Mouse (Mus musculus): ENCODE data around the gene Rasl2-9. TPM values are rescaled to one million over a fixed set of nuclear protein-coding genes. Genes with fewer than 3 reads are reported as not detected.
"Not testable (repeated sequence)": the region's sequence is repeated elsewhere in the genome, so short reads cannot be mapped to it uniquely, and the experiment has no call there.

The Rasl2-9 gene
- total RNA-seq (2021), result 1.7 and 2.1 TPM in 2 replicates
- long read RNA-seq, experiment 1, partial matches to known transcripts, result 0 of 1 reads
- long read RNA-seq, experiment 1, other reads (novel, unspliced or antisense), result 0 of 1 reads
- long read RNA-seq, experiment 2, partial matches to known transcripts, result 0 of 1 reads
- long read RNA-seq, experiment 2, other reads (novel, unspliced or antisense), result 0 of 1 reads

DNA sequence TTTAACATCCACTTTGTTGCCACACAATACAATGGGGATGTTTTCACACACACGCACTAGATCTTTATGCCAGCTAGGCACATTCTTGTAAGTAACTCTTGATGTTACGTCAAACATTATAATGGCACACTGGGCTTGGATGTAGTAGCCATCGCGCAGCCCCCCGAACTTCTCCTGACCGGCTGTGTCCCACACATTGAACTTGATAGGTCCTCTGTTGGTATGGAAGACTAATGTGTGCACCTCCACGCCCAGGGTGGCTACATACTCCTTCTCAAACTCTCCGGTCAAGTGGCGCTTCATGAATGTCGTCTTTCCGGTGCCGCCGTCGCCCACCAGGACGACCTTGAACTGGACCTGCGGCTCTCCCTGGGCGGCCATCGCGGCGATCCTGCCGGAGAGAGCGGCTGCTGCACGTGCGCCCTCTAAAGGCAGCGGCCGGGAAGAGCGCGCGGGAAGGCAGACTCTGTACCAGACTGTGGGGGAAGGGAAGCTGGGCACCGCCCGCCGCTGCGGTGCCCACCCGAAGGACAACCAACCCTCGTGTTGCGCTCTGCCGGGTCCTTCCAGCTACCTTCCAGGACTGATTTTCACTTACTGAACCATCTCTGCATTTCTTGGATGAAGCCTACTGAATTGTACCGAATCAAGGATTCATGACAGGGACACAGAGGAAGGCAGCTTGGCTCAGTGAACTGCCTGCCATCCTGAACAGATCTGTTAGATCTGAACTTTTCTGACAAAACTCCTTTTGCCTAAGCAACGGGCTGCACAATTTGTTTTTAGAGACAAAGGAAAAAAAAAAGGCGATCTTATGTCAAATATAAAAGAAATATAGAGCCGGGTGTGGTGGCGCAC, at the start of gene Rasl2-9:
Gene Rasl2-9, minus strand, starts transcription at position 402 of the 858 bp plus-strand sequence.
- peak; percentile 91 for DNase-seq

DNA sequence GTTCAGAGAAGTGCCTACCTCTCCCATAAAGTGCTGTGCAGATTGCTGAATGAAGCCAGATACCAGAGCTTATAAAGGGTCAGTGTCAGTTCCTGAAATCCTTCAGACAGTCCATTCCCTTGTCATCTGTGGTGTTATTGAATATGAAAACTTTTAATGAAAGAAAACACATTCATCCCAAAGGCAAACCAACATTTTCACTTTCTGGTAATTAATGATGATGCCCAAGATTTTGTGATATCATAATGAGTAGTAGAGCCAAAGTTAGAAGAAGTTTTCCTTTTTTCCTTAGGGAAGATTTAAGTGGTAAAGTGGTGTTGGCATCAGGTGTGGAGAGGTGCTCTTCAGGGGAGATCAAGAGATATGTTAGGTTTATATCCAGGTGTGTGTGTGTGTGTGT, 23.8 kb upstream of the Rasl2-9 start, which contains the start of gene Vmn1r55:
Gene Vmn1r55, minus strand, starts transcription at position 101 of the 400 bp plus-strand sequence.
- DNase-seq, result not testable (repeated sequence)

DNA sequence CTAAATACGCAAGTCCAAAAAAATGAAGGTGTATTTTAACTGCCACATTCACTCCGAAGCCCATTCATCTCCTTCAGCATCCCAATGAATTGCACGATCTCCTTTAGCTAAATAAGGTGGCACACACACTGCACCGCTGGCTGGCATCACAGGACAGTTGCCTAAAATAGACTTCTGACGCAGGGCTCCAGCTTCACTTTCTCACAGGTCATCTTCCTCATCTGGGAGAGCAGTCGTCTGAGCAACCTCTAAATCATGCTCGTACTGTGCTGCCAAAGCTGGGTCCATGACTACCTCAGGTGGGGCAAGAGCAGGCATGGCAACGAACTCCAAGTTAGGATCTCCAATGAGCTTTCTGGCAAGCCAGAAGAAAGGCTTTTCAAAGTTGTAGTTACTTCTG, 672 bp downstream of the Rasl2-9 start:
- DNase-seq, result no peak

DNA sequence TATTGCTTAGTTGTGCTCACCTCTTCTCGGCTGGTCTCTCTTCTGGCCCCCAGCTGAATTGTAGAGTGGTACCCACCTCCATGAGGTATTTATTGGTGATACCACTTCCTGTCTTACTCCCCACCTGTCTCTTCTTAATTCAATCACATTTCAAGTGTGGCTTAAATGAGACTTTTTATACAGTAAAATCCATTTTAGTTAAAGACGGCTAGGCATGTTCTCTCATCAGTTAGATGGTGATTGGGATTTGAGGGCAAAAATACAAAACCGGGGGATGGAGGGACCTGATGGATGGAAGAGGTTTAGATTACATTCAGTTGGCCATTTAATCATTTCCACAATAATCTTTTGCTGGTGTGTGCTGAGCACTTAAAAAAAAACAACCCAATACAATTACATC, 8.9 kb downstream of the Rasl2-9 start, which contains the start of gene Rfpl4:
Gene Rfpl4, minus strand, starts transcription at position 101 of the 400 bp plus-strand sequence.
- no peak for DNase-seq

DNA sequence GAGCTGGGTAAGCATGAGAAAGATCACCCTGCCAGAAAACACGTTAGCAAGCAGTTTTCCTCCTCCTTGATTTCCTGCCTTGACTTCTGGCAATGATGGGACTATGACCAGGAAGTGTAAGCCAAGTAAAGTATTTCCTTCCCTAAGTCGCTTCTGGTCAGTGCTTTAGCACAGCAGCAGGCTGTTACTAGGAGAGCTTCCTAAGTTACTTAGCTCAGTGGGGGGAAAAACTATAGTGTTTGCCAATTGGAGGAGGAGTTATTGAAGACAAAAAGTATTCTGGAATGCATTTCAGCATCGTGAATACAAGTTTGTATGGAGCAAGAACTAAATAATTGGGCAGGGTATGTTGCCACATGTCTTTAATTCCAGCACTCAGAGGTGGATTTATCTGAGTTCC, 13.0 kb downstream of the Rasl2-9 start:
- no peak for DNase-seq

DNA sequence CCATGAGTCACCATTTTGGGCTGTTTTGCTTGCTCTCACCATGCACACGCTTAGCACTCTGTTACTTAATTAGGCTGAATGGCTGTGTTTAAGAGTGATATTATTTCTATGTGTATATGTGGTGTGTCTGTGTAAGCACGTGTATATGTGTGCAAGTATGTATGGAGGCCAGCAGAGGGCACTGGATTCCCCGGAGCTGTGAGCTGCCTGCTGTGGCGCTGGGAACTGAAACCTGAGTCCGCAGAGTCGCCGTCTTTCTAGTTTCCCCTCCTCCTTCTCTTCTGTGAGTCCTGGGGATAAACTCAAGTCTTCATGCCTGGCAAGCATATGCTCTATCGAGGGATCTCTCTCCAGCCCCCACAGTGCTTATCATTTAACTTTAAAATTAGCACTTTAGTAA, 16.4 kb downstream of the Rasl2-9 start:
- DNase-seq, result no peak

DNA sequence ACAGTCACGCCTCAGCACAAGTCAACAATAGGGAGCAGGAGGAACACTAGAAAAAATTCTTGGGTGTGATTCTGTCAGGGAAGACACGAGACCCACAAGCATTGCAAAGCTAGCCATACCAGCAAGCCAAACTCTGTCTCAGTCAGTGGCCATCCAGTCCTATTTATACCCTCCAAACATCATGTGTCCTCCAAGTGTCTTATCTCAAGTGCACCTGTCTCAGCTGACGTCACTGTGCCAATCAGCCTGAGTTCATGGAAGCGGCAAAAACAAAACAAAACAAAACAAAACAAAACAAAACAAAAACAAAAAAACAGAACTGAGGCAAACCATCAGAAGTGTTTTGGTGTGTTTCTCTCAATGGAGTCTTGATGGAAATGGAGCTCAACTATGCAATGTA, 17.5 kb downstream of the Rasl2-9 start:
- no peak for DNase-seq

DNA sequence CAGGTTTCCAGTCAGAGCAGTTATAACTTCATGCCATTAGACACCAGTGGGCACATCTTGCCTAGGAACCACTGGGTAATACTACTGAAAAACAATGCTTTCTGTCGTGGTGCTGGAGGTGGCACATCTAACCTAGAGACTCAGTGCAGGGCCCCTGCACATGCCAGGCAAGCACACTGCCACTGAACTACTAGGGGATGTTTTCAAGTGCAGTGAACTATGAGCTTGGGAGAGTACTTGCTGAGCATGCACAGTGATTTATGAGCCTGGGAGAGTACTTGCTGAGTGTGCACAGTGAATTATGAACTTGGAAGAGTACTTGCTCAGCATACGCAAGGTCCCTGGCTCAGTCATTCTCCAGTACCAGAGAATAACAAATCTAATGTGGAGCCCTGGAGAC, 23.2 kb downstream of the Rasl2-9 start:
- no peak for DNase-seq

DNA sequence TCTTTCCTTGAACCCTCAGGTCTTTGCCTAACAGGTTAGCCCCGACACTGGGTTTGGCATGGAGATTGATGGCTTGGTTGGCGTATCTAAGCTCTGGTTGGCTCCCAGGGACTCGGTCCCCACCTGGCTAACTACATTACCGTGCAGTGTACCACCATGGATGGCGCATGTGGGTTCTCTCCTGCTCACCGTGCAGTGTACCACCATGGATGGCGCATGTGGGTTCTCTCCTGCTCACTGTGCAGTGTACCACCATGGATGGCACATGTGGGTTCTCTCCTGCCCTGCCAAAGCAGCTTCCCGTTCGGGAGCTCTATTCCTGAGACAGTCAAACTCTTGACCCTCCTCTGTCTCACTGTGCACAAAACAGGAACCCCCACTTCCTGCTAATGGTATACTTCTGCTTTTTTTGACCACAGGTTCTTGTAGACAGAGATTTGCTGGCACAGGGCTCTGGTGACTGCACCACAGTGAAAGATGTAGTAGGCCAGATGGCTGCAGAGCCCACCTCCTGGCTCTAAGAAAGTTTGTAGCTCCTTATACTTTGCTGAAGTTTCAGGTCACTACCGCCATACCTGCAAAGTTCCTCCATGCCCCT, 24.6 kb downstream of the Rasl2-9 start:
- no peak for DNase-seq

DNA sequence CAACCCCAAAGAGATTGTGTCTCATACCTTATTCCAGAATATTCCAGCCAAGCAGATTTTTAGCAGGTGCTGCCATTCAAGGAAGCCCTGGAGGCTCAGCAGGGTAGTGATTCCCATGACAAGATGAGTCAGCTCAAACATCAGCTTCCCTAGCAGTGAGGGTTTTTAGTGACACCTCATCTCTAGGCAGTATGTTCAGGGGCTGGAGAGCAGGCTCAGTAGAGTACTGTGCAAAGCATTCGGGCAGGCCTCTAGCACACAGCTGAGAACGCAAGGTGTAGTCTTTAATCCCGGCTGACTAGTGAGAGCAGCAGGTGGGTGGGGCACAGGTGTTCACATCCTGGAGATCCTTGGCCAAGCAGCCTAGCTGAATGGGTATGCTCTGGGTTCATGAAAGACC, 26.0 kb downstream of the Rasl2-9 start:
- no peak for DNase-seq

DNA sequence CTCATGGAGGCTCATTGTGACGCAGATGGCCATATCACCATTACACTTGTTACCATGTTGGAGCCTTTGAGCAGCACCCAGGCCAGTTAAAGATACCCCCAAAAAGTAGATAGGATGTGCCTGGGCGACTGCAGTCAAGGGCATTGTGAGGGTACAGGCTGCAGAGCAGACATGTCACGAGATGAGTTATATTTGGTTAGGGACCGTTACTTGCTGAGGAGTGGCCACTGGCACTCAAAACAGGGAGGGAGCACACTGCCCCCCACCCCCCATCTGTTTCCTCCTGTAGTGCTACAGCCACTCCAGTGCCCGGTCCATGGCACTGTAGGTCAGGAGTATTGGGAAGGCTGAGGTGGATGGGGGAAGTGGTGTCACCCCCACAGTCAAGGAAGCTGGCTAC, 27.0 kb downstream of the Rasl2-9 start:
- DNase-seq, result no peak

DNA sequence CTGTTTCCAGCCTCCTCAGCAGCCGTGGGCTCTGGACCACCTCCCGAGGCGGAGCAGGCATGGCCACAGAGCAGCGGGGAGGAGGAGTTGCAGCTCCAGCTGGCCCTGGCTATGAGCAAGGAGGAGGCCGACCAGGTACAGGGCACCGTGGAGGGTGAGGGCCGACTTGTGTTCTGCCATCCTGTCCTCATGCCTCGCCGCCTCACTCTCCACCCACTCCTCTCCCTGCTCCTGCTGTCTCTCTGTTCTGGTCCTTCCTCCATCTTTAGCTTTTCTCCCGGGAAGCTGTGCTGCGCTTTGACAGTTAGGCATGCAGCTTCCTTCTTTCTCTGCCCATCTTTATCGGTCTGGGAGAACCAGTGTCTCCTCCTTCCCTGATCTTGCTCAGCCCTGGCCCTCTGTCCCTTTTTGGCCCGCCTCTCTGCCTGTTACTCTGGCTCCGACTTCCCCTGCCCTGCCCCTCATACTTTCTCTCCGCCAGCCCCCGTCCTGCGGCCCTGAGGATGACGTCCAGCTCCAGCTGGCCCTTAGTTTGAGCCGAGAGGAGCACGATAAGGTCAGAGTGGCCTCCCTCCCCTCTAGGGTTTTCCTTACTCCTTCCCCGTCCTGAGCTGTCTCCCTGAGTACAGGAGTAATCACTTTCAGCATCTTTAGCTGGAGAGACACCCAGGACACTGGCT, 32.8 kb downstream of the Rasl2-9 start:
- DNase-seq, result no peak

DNA sequence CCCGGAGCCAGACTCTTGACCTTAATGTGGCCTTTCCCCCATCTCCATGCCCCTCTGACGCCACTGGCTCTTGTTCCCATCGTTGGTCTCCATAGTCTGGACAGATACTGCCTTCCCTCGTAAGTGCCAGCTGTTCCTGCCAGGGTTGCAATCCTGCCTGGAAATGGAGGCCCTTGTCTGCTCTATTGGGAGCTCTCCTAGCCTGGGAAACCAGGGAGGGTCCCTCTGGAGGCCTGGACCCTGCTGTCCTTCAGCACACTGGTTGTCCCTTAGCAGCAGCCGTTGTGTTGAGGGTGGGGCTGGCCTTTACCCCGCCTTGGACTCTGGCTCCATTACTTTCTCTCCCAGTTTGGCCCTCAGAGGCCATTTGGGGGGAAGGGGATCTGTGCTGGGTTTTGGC, 33.4 kb downstream of the Rasl2-9 start:
- no peak for DNase-seq

DNA sequence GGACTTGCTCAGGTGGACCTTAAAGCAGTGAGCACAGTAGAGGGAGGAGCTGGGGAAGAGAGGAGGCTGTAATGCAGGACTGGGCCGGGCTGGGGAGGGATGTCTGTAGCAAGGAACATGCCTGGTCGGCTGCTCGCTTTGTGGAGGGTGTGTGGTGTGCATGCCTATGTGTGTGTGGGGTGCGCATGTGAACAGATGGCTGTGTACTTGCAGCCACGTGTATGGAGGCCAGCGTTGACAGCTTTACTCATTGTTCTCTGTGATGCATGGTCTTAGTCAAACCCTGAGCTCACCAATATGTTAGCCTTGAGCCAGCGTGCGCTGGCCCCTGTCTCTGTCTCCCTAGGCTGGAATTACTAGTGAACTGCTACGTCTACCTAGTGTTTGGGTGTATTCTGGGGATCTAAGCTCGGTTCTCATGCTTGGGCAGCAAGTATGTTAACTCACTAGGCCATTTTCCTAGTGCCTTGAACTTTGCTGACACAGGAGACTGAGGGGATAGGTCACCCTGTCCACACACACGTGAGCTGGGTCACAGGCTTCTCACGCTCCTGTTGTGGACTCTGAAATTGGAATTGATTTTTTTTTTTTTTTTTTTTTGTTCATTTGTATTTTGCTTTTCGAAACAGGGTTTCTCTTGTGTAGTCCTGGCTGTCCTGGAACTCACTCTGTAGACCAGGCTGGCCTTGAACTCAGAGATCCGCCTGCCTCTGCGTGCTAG, 34.6 kb downstream of the Rasl2-9 start:
- DNase-seq, result peak; percentile 43

DNA sequence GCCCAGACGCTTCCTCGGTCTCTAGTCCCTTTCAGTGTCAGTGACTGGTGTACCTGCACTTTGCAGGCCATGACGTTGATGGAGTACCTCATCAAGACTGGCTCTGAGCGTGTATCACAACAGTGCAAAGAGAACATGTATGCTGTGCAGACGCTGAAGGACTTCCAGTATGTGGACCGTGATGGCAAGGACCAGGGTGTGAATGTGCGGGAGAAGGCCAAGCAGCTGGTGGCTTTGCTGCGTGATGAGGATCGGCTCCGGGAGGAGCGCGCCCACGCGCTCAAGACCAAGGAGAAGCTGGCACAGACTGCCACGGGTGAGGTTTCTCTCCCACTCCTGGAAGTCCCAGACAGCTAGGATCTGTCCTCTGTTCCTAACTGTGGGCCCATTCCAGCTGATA, 35.9 kb downstream of the Rasl2-9 start:
- DNase-seq, result no peak

DNA sequence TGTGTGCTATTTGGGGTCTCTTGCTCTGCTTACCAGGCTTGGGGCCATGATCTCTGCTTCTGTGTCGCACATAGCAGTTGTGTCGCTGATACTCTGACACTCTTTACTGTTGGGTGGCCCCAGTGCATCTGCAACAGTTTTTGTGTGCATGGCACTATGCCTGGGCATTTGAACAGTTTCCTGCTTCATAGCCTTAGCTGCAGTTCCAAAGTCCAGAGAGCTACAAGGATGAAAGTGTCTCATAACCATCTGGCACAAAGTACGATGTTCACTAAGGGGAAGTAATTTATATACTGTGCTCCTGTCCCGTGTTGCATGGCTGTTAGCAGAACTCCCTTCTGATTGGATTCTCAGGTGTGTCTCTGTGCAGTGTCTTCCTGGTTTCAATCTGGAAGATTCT, 37.9 kb downstream of the Rasl2-9 start:
- DNase-seq, result no peak

DNA sequence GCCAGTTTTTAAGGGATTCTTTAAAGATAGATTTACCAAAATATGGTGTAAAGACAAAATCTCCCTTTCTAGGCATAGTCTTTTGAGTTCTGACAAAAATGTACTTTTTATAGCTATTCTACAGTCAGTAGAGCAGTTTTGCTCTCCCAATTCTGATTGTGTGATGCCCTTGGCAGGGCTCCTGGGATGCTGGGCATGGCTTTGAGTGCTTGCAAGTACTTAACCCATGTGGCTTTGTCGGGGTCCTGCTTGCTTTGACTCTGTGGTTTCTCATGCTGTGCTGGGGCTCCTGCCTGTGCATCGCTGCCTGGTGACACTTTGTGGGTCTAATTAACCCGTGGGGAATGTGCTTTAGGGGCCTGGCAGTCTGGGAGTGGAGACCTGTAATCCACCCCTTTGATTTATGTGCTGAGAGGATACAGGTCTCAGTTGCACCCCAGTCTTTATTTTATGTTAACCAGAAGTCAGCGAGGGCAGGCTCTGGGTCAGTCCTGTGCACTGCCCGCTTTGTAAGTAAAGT, 38.8 kb downstream of the Rasl2-9 start:
- DNase-seq, result no peak

DNA sequence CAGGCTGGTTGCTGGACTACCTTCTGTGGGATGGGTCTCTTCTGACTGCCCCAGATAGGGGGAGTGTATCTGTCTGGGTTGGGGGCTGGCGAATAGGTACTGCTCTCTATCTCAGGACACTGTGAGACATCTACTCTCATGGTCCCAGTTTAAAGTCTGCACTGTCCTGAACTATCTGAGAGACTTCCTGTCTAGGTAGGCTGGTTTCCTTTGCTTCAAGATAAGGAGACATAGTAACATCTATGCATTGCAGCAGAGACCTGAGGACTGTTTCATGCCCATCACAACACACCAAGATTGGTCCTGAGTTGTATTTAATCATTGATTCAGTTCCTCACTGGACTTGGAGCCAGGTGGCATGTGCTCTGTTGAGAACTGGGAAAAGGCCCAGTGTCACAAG, 40.2 kb downstream of the Rasl2-9 start:
- no peak for DNase-seq

DNA sequence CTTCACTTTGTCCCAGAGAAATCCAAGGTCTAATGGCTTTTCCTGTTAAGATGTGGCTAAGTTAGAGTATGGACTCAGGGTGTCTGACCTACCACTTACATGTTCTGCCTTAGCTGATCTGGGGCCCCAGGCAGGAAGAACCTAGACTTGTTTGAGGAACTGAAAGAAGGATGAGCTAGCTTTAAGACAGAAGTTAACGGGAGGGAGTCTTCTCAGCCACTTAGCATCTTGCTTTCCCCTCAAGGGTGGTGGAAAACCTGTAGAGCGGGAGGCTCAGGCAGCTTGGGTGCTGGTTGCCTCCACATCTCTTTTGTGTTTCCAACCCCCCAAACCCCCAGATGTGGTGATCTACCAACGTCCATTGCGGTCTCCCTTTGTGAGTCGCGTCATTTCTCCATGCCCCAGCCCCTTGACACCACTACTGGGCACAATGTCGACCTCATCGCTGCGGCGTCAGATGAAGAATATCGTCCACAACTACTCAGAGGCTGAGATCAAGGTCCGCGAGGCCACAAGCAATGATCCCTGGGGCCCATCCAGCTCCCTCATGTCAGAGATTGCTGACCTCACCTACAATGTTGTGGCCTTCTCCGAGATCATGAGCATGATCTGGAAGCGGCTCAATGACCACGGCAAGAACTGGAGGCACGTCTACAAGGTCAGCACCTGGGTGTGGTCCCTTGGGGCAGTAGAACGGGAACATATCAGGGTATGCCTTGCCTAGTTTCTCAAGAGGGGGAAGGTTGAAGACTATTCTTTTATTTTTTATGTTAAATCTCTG, 42.2 kb downstream of the Rasl2-9 start:
- peak; percentile 40 for DNase-seq

DNA sequence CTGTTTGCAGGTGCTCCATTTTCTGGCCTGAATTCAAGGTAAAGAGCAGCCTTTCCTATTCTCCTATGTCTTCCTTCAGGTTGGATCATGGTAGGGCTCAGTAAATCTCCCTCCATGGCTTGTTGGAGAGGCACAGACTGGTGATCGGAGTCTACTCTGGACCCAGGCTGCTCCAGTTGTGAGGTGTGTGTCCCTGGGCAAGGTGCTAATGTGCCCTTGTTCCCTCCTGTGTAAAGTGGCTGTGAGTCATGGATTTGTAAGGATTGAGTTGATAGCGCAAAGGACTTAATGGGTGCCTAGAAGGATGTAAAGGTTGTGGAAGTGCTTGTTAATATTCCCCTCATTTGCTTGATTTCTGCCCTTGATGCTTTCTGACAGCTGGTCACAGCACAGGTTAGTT, 43.8 kb downstream of the Rasl2-9 start:
- DNase-seq, result no peak

DNA sequence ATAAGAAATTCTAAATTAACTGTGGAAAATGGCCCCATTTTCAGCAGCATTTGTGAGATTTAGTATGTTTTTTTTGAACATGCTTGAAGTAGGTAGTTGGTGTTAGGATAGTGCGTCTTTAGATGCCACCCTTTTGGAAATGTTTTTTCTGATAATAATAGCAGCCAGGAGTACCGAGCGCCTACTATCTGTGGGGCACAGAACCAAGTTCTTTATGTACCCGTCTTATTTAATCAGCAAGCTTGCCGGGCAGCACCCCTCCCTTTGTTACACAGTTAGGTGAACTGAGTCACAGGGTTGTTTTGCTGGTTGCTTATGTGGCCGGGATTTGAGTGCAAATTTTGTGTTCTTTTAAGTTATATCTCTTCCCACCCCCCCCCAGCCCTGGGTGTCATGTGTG, 44.5 kb downstream of the Rasl2-9 start:
- no peak for DNase-seq

Measured in adrenal gland, postnatal 14 days (tissue).